Mouse (Mus musculus): ENCODE data around the gene Nova2. TPM values are rescaled to one million over a fixed set of nuclear protein-coding genes. Genes with fewer than 3 reads are reported as not detected.

Gene Nova2
- polyA plus RNA-seq, 1 experiment from 2014 or later, result 0.41 TPM

DNA sequence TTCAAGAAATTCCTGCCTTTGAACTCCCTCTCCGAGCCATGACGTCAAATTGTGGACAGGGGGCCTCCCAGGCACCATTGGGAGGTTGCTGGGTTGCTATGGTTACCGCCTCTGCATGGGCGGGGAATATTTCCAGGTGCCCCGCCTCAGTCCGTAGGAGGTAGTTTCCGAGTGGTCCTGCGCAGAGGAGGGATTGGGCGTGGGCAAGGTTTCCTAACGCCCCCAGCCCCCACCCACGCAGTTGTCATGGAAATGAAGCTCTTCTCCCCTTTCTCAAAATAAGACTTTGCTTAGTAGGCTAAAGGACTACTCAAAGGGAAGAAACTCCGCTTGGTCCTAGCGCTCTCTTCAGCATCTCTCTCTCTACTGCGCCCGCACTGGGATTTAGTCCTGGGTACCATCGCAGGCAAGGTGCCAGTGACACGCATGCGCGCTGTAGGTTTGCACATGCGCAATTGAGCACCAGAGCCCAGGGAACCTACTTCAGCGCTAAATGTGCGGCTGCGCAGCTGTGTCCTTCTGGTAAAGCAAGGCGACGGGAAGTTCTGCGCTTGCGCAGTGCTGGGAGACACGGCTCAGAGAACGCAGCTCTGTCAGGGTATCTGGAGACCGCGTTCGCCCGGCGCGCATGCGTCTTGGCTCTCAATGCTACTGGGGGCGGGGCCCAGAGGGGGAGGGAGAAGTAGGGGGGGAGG lies 65.1 kb downstream of the Nova2 start, which contains the start of gene Mypop:
Gene Mypop (plus strand): TSS at position 645 of the 695 bp plus-strand sequence.
- H3K4me3 ChIP-seq, result peak within 1 kb of the TSS; percentile 60
- peaks cover 34% of the 10 kb centered on the region for H3K27me3 ChIP-seq

DNA sequence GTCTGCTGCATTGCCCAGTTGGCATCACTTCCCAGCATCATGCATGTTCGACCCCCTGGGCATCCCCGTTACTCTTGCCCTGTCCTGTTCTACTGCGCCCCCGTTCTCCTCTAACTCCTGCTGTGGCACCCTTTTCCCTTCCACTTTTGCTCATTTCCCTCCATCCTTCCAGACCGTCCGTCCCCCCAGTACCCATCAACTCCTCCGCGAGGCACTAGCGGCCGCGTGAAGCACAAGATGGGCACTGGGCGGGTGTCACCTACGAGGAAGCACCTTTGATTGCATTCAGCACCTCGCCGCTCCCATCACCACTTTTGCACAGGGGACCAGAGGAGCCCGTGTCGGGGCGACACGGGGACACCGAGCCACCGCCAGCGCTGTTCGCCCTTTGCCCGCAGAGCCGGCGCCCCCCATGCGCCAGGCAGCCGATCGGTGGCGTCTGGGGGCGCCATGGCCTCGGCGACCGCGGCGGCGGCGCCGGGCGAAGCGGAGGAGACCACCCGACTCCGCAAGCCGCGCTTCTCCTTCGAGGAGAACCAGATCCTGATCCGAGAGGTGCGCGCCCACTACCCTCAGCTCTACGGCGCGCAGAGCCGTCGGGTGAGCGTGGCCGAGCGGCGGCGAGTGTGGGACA lies 66.1 kb downstream of the Nova2 start:
- H3K36me3 ChIP-seq, result peaks cover 24% of the 10 kb centered on the region
- under 1% methylated on average over 59 of the region's 59 CpGs for WGBS
- H3K9ac ChIP-seq, result peak overlapping the region; percentile 77
- peaks cover 34% of the 10 kb centered on the region for H3K27me3 ChIP-seq
- peak overlapping the region; percentile 90 for H3K4me2 ChIP-seq (replicated peaks)
- no peak overlapping the region for H3K27ac ChIP-seq
- H3K9me3 ChIP-seq, result no peaks in the 10 kb centered on the region
- H3K4me3 ChIP-seq, result peak overlapping the region; percentile 60
- H3K4me1 ChIP-seq, result peaks cover 29% of the 10 kb centered on the region
- ATAC-seq (ENCODE audit: low FRiP score, low read depth), result no peak

More for the DNA sequence above, 65.1 kb downstream of the Nova2 start, which contains the start of gene Mypop:
- Histone ChIP-seq H3K9me3 (no peaks in the 10 kb centered on the region), H3K4me2 (replicated peaks) (peak within 1 kb of the TSS; percentile 90), H3K36me3 (peaks cover 14% of the 10 kb centered on the region; the same call in 1 of the 2 replicates), H3K9ac (peak within 1 kb of the TSS; percentile 77), H3K4me1 (peaks cover 29% of the 10 kb centered on the region), H3K27ac (peak within 1 kb of the TSS; percentile 79)
- ATAC-seq (ENCODE audit: low FRiP score, low read depth), result peak; percentile 96
- under 1% methylated on average over 36 of the region's 37 CpGs for WGBS

DNA sequence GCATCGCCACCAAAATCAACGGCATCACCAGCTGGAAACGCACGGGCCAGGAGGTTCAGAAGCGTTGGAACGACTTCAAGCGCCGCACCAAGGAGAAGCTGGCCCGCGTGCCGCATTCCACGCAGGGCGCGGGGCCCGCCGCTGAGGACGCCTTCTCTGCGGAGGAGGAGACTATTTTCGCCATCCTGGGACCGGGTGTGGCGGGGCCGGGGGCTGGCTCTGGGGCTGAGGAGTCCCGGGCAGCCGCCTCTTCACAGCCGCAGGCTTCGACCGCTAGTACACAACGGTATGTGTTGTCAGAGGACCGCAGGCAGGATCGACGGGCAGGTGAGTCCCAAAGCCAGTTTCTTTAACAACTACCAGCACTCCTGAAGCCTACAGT lies 66.6 kb downstream of the Nova2 start:
- peak overlapping the region; percentile 77 for H3K9ac ChIP-seq
- H3K4me2 ChIP-seq (replicated peaks), result peak overlapping the region; percentile 90
- 3% methylated on average over 31 of the region's 31 CpGs for WGBS
- H3K4me3 ChIP-seq, result peak overlapping the region; percentile 60
- ATAC-seq (ENCODE audit: low FRiP score, low read depth), result no peak
- H3K36me3 ChIP-seq, result peaks cover 26% of the 10 kb centered on the region
- no peaks in the 10 kb centered on the region for H3K9me3 ChIP-seq
- no peak overlapping the region for H3K27ac ChIP-seq
- peaks cover 32% of the 10 kb centered on the region for H3K27me3 ChIP-seq
- peaks cover 29% of the 10 kb centered on the region for H3K4me1 ChIP-seq

DNA sequence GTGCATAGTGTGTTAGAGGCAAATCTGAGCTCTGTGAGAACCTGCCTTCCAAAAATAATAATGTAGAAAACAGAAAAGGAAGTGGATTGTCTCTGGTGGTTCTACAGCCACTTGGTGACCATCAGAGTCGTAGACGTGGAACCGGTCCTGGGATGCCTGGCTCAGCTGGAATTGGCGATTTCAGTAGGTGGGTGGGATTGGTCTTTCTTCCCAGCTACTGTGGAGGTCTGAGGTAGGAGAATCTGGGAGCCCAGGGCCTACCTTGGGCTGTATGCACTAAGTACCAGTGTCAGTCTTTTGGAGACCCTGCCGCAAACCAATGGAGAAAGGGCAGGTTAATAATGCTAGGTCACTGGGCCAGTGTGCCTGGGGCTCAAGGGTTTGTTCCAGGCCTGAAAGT lies 67.3 kb downstream of the Nova2 start:
- no peaks in the 10 kb centered on the region for H3K9me3 ChIP-seq
- peaks cover 29% of the 10 kb centered on the region for H3K4me1 ChIP-seq
- peak overlapping the region; percentile 60 for H3K4me3 ChIP-seq
- peak overlapping the region; percentile 90 for H3K4me2 ChIP-seq (replicated peaks)
- WGBS, result 82% methylated on average over 5 of the region's 5 CpGs
- H3K27me3 ChIP-seq, result peaks cover 27% of the 10 kb centered on the region
- no peak overlapping the region for H3K27ac ChIP-seq
- no peak overlapping the region for H3K9ac ChIP-seq
- ATAC-seq (ENCODE audit: low FRiP score, low read depth), result no peak
- peaks cover 30% of the 10 kb centered on the region for H3K36me3 ChIP-seq

DNA sequence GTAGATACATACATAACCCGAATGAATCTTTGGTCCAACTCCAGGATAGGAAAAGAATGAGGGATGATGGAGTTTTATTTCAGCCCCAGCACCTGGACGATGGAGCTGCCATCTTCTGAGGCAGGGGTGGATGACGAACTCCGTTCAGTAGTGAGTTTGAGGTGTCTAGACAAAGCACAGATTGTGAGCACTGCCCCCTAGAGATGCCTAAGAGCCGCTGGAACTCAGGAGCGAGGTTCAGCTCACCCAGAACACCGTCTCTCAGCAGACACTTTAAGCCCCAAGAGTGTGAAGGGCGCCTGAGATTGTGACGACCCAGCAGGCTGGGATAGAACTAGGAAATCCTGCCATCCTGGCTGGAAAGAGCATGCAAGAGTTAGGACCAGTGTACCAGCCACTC lies 73.1 kb downstream of the Nova2 start:
- no peak overlapping the region for H3K9ac ChIP-seq
- no peaks in the 10 kb centered on the region for H3K9me3 ChIP-seq
- H3K4me3 ChIP-seq, result no peak overlapping the region
- peaks cover 25% of the 10 kb centered on the region for H3K36me3 ChIP-seq
- no peak for ATAC-seq (ENCODE audit: low FRiP score, low read depth)
- H3K27ac ChIP-seq, result no peak overlapping the region
- WGBS, result 44% methylated on average over 9 of the region's 9 CpGs
- no peak overlapping the region for H3K4me2 ChIP-seq (replicated peaks)
- H3K27me3 ChIP-seq, result no peaks in the 10 kb centered on the region
- H3K4me1 ChIP-seq, result peaks cover 27% of the 10 kb centered on the region

DNA sequence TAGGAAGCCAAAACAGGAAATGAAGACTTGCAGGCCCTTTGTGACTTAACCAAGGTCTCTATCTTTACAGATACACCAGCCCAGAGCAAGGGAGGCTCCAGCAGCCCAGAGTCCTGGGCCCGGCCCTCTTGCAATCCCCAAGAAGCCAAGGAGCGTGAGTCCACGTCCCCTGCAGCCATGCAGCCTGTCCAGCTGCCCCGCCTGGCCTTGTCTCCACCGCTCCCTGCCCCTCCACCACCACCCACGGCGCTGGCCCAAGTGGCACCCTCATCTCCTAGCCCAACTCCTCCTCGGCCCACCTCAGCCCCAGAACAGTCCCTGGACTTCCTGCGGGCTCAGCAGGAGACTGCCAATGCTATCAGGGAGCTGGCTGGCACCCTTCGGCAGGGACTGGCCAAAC lies 74.7 kb downstream of the Nova2 start:
- ATAC-seq (ENCODE audit: low FRiP score, low read depth), result no peak
- peaks cover 24% of the 10 kb centered on the region for H3K36me3 ChIP-seq
- H3K27me3 ChIP-seq, result no peaks in the 10 kb centered on the region
- H3K4me2 ChIP-seq (replicated peaks), result peak overlapping the region; percentile 55
- no peaks in the 10 kb centered on the region for H3K9me3 ChIP-seq
- peak overlapping the region; percentile 53 for H3K9ac ChIP-seq
- peak overlapping the region; percentile 33 for H3K4me3 ChIP-seq
- H3K27ac ChIP-seq, result no peak overlapping the region
- WGBS, result 54% methylated on average over 10 of the region's 10 CpGs
- H3K4me1 ChIP-seq, result peaks cover 32% of the 10 kb centered on the region

DNA sequence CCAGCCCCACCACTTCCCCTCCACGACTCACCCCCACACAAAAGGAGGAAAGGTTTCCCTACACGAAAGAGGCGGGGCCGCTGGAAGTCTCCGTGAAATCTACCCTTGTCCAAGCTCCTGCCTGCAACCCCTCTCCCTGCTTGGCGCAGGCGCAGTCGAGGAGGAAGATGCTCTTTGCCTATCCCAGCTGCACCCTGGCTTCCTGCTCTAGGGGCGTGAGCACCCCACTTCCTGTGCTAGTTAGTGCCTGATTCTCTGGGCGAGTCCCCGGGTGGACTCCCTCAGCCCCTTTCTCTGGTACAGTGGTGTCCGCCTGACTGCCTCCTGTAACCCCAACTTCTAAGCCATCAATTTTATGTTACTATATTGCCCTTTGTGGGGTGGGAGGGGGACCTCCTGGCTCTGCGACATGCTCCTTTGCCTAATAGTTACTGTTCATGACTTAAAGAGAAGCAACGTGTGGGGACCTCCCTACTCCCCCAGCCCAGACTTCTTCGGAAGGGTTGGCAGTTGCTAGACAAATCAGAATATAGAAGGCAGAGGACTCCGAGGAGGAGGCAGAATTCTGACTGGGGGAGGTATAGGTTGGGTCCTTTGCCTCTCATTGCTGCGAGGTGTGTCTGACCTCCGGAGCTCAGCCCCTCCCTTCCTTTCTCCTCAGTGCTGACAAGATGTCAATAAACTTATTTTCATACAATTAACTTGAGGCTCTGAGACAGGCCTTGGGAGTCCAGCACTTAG lies 75.5 kb downstream of the Nova2 start:
- peaks cover 40% of the 10 kb centered on the region for H3K4me1 ChIP-seq
- no peaks in the 10 kb centered on the region for H3K9me3 ChIP-seq
- H3K27ac ChIP-seq, result 0 out of 2 replicates have a peak overlapping the region, but pooled peaks have one; percentile 73
- 36% methylated on average over 17 of the region's 18 CpGs for WGBS
- H3K4me2 ChIP-seq (replicated peaks), result peak overlapping the region; percentile 55
- ATAC-seq (ENCODE audit: low FRiP score, low read depth), result no peak
- no peaks in the 10 kb centered on the region for H3K27me3 ChIP-seq
- peaks cover 25% of the 10 kb centered on the region for H3K36me3 ChIP-seq
- H3K4me3 ChIP-seq, result peak overlapping the region; percentile 33
- peak overlapping the region; percentile 53 for H3K9ac ChIP-seq

DNA sequence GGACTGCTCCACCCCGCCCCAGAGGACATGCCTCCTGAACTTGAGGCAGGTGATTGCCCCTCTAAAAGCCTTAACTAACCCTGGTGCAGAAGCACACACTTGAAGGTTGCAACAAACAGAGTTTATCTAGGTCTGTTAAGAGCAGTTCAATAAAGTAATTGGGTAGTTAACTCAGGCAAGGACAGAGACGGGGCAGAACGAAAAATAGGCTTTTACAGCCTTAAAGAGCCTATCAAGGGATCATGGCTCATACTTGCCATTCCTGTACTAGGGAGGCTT lies 76.1 kb downstream of the Nova2 start:
- no peaks in the 10 kb centered on the region for H3K9me3 ChIP-seq
- no peak for ATAC-seq (ENCODE audit: low FRiP score, low read depth)
- H3K9ac ChIP-seq, result no peak overlapping the region; the same call in 1 of the 2 replicates
- 42% methylated on average over 3 of the region's 3 CpGs for WGBS
- peaks cover 24% of the 10 kb centered on the region for H3K36me3 ChIP-seq
- peaks cover 46% of the 10 kb centered on the region for H3K4me1 ChIP-seq
- H3K27ac ChIP-seq, result peak overlapping the region; percentile 73; the same call in 1 of the 2 replicates
- H3K4me2 ChIP-seq (replicated peaks), result peak overlapping the region; percentile 100
- no peaks in the 10 kb centered on the region for H3K27me3 ChIP-seq
- no peak overlapping the region for H3K4me3 ChIP-seq

DNA sequence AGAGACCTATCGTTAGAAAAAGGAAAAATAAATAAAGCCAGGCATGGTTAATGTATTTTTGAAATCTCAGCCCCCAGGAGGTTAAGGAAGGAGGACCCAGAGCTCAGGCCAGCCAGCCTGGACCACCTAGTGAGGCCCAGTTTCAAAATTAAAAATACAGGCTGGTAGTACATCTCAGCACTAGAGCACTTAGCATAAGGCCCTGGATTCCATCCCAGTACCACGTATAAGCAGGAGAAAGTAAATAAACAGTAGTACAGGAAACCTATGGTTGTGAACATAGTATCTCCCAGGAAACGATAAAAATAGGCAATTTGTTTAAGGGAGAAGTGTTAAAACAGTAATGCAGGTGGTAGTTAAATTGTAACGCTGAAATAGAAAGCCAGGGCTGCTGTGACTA lies 76.4 kb downstream of the Nova2 start:
- peaks cover 27% of the 10 kb centered on the region for H3K36me3 ChIP-seq
- H3K4me1 ChIP-seq, result peaks cover 49% of the 10 kb centered on the region
- H3K4me2 ChIP-seq (replicated peaks), result peak overlapping the region; percentile 100
- no peaks in the 10 kb centered on the region for H3K9me3 ChIP-seq
- peak overlapping the region; percentile 73; the same call in 1 of the 2 replicates for H3K27ac ChIP-seq
- H3K9ac ChIP-seq, result peak overlapping the region; percentile 68
- peak overlapping the region; percentile 42 for H3K4me3 ChIP-seq
- no peak for ATAC-seq (ENCODE audit: low FRiP score, low read depth)
- no peaks in the 10 kb centered on the region for H3K27me3 ChIP-seq
- WGBS, result 34% methylated on average over 4 of the region's 4 CpGs

DNA sequence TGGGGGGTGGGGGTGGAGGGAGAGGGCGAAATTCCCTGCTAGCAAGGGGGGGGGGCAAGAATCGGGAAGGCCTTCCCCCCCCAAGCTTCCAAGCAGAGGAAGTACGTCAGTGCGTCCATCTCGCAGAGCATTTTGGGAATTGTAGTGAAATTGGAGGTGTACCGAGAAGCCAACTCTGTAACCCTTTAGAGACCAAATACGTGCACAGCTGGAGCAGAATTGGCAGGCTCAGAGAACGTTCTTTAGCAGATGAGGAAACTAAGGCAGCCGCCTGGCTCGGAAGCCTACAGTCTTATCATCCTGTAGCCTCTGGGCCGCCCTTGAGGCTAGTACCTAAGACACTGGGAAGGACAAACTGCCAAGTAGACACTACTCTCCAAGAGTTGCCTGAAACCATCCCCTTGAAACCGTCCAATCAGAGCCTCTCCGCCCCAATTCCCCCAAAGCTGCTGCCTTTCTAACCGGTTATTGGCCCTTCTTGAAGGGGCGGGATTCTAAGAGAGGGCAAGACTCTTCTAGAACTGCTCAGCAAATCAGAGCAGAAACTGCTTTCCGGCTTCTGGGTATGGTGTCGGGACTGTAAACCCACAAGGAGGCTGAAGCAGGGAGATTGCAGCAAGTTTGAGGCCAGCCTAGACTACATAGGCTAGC lies 77.3 kb downstream of the Nova2 start:
- no peaks in the 10 kb centered on the region for H3K9me3 ChIP-seq
- 2% methylated on average over 17 of the region's 17 CpGs for WGBS
- peak overlapping the region; percentile 100 for H3K4me2 ChIP-seq (replicated peaks)
- H3K27ac ChIP-seq, result peak overlapping the region; percentile 73
- peak; percentile 75 for ATAC-seq (ENCODE audit: low FRiP score, low read depth)
- peaks cover 29% of the 10 kb centered on the region for H3K36me3 ChIP-seq
- peaks cover 58% of the 10 kb centered on the region for H3K4me1 ChIP-seq
- peak overlapping the region; percentile 42 for H3K4me3 ChIP-seq
- H3K27me3 ChIP-seq, result no peaks in the 10 kb centered on the region
- H3K9ac ChIP-seq, result peak overlapping the region; percentile 68

DNA sequence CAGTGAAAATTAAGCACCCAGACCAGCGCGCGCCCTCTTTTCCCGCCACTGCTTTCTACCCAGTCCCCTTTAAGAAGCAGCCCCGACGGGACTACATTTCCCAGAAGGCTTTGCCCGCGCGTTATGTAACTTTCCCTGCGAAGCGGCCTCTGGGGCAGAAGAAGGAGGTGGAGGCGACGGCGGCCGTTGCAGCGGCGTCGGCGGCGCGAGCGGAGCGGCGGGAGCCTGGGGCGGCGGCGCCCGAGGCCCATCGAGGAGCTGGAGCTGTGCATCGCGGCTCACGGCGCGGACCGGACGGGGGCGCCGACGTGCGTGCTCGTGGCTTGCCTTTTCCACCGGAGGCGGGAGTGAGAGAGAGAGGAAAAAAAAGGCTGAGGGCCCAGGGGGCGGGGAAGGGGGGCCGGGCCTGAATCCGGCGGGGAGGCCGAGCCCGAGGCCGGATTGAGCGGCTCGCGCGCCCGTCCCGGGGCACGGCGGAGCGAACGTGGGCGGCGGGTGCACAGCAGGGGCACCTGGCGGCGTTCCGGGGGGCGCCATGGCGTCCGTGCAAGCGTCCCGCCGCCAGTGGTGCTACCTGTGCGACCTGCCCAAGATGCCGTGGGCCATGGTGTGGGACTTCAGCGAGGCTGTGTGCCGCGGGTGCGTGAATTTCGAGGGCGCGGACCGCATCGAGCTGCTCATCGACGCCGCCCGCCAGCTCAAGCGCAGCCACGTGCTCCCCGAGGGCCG lies 78.4 kb downstream of the Nova2 start, which contains the start of gene Irf2bp1:
Gene Irf2bp1 (plus strand): TSS at position 143 of the 729 bp plus-strand sequence.
- Histone ChIP-seq H3K27me3 (no peaks in the 10 kb centered on the region), H3K9ac (peak within 1 kb of the TSS; percentile 95), H3K4me1 (peaks cover 63% of the 10 kb centered on the region), H3K9me3 (no peaks in the 10 kb centered on the region), H3K4me3 (peak within 1 kb of the TSS; percentile 92), H3K27ac (peak within 1 kb of the TSS; percentile 95), H3K4me2 (replicated peaks) (peak within 1 kb of the TSS; percentile 100), H3K36me3 (peaks cover 29% of the 10 kb centered on the region)
- ATAC-seq (ENCODE audit: low FRiP score, low read depth), result peak; percentile 76
- WGBS, result under 1% methylated on average over 80 of the region's 90 CpGs
